Mouse (Mus musculus): Measurements from ENCODE around the gene Arhgap1. TPM values are rescaled to one million over a fixed set of nuclear protein-coding genes. Genes with fewer than 3 reads are reported as not detected.

Gene Arhgap1
- total and polyA plus RNA-seq, 2 experiments from 2014 or later = 99.3 to 101 TPM

DNA sequence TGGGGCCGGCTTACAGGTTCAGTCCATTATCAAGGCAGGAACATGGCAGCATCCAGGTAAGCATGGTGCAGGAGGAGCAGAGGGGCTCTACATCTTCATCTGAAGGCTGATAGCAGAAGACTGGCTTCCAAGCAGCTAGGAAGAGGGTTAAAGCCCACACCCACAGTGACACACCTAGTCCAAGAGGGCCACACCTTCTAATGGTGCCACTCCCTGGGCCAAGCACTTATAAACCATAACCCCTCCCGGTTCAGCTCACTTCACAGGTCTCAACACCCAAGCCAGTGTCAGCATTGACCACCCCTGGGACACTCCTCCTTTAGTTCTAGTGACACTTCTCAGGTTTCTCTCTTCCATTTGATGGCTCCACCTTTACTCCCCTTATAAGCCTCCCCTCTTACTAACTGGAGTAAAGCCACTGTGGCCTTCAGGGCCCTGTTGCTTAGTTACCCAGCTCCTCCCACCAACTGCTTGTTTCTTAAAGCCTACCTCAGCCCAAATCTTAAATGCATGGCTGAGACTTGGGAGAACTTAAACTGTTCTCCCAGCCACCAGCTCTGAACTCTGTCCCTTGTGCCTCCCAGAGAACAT, 6.7 kb upstream of the Arhgap1 start:
- H3K9me3 ChIP-seq (ENCODE audit: low read length) = no peaks in the 10 kb centered on the region
- DNase-seq (ENCODE audit: low spot score) (no peak), ATAC-seq (ENCODE audit: low FRiP score) (no peak)
- H3K4me2 ChIP-seq (ENCODE audit: low read depth, low read length, poor library complexity, severe bottlenecking) = no peak overlapping the region
- H3K27me3 ChIP-seq (ENCODE audit: insufficient read depth, low read length) = no peaks in the 10 kb centered on the region
- no peak overlapping the region for H3K4me3 ChIP-seq (ENCODE audit: low read depth, low read length)
- no peak for TF ChIP-seq CTCF (IDR thresholded peaks at IDR 0.05)
- H3K36me3 ChIP-seq (ENCODE audit: insufficient read depth, low read length) = peaks cover 39% of the 10 kb centered on the region
- H3K27ac ChIP-seq (ENCODE audit: low read depth, low read length) = no peak overlapping the region
- 90% methylated on average over 2 of the region's 2 CpGs for WGBS
- H3K4me1 ChIP-seq (ENCODE audit: insufficient read depth, low read length) = no peaks in the 10 kb centered on the region
- no peak overlapping the region for H3K9ac ChIP-seq (replicated peaks; ENCODE audit: low read length, poor library complexity, severe bottlenecking)

DNA sequence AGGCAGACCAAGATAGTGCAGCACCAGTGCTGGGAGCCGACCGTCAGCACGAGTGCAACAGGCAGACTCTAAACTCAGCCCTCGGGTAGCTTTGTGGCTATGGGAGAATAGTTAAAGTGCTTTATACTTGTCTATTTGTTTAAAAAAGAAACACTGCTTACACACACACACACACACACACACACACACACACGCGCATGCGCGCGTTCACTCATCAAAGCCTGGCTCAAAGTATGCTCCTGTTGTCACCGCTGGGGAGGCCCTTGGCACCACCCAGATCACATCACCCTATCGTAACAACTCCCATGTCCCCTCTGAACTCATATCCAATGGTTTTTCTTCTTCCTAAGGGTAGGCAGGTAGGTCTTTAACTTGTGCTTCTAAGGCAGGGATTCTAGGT, 5.6 kb upstream of the Arhgap1 start:
- ATAC-seq (ENCODE audit: low FRiP score) (no peak), DNase-seq (ENCODE audit: low spot score) (no peak)
- Histone ChIP-seq H3K9me3 (ENCODE audit: low read length) (no peaks in the 10 kb centered on the region), H3K9ac (replicated peaks; ENCODE audit: low read length, poor library complexity, severe bottlenecking) (no peak overlapping the region), H3K4me1 (ENCODE audit: insufficient read depth, low read length) (no peaks in the 10 kb centered on the region), H3K4me2 (ENCODE audit: low read depth, low read length, poor library complexity, severe bottlenecking) (no peak overlapping the region), H3K4me3 (ENCODE audit: low read depth, low read length) (no peak overlapping the region), H3K27me3 (ENCODE audit: insufficient read depth, low read length) (no peaks in the 10 kb centered on the region), H3K36me3 (ENCODE audit: insufficient read depth, low read length) (peaks cover 39% of the 10 kb centered on the region), H3K27ac (ENCODE audit: low read depth, low read length) (no peak overlapping the region)
- TF ChIP-seq CTCF (IDR thresholded peaks at IDR 0.05) = no peak
- 96% methylated on average over 11 of the region's 11 CpGs for WGBS

DNA sequence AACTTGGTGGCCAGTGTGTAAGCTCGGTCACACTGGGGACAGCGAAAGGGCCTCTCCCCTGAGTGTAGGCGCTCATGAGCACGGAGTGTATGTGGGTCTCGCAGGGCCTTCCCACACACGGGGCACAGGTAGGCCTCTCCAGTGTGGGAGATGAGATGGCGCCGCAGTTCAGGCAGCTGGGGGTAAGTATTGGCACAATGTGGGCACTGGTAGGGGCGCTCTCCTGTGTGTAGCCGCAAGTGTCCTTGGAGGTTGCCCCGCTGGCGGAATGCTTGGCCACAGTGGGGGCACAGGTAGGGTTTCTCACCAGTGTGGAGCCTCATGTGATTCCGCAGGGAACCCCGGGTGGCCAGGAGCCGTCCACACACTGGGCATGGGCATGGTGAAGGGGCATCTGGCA, 4.3 kb upstream of the Arhgap1 start:
- no peaks in the 10 kb centered on the region for H3K27me3 ChIP-seq (ENCODE audit: insufficient read depth, low read length)
- no peaks in the 10 kb centered on the region for H3K9me3 ChIP-seq (ENCODE audit: low read length)
- no peak overlapping the region for H3K4me2 ChIP-seq (ENCODE audit: low read depth, low read length, poor library complexity, severe bottlenecking)
- DNase-seq (ENCODE audit: low spot score) = no peak
- no peak overlapping the region for H3K9ac ChIP-seq (replicated peaks; ENCODE audit: low read length, poor library complexity, severe bottlenecking)
- TF ChIP-seq CTCF (IDR thresholded peaks at IDR 0.05) = no peak
- no peaks in the 10 kb centered on the region for H3K4me1 ChIP-seq (ENCODE audit: insufficient read depth, low read length)
- no peak overlapping the region for H3K27ac ChIP-seq (ENCODE audit: low read depth, low read length)
- H3K4me3 ChIP-seq (ENCODE audit: low read depth, low read length) = no peak overlapping the region
- WGBS = 98% methylated on average over 15 of the region's 15 CpGs
- peaks cover 39% of the 10 kb centered on the region for H3K36me3 ChIP-seq (ENCODE audit: insufficient read depth, low read length)
- no peak for ATAC-seq (ENCODE audit: low FRiP score)

DNA sequence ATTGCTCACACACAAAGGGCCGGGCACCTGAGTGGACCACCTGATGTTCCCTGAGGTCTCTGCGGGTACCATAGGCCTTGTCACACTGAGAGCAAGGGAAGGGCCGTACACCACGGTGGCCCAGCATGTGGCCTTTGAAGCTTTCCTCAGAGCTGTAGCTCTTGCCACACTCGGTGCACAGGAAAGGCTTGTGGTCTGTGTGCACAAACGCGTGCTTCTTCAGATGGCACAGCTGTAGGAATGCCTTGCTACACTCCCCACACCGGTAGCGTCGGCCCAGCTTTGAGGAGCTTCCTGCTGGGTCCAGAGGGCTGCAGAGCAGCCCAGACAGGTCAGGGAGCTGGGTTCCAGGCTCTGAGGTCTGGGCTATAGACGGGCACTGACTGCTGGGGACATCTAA, 3.8 kb upstream of the Arhgap1 start:
- DNase-seq (ENCODE audit: low spot score) (no peak), ATAC-seq (ENCODE audit: low FRiP score) (no peak)
- no peaks in the 10 kb centered on the region for H3K27me3 ChIP-seq (ENCODE audit: insufficient read depth, low read length)
- no peaks in the 10 kb centered on the region for H3K9me3 ChIP-seq (ENCODE audit: low read length)
- H3K9ac ChIP-seq (replicated peaks; ENCODE audit: low read length, poor library complexity, severe bottlenecking) = no peak overlapping the region
- no peak overlapping the region for H3K27ac ChIP-seq (ENCODE audit: low read depth, low read length)
- H3K36me3 ChIP-seq (ENCODE audit: insufficient read depth, low read length) = peaks cover 39% of the 10 kb centered on the region
- H3K4me3 ChIP-seq (ENCODE audit: low read depth, low read length) = no peak overlapping the region
- WGBS = 92% methylated on average over 11 of the region's 11 CpGs
- no peak overlapping the region for H3K4me2 ChIP-seq (ENCODE audit: low read depth, low read length, poor library complexity, severe bottlenecking)
- no peak for TF ChIP-seq CTCF (IDR thresholded peaks at IDR 0.05)
- no peaks in the 10 kb centered on the region for H3K4me1 ChIP-seq (ENCODE audit: insufficient read depth, low read length)

DNA sequence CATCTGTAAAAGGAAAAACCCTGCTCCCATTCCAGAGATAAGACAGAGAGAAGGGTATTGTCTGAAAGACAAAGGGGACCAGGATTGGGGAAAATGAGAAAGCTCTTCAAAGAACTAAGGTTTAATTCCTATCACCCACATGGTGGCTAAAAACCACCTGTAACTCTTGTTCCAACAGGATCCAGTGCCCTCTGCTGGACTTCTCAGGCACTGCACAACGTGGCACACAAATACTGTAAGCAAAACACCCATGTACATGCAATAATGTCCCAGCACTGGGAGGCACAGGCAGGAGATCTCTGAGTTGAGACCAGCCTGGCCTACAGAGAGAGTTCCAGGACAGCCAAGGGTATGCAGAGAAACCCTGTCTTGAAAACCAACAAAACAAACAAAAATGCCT, 2.9 kb upstream of the Arhgap1 start:
- Histone ChIP-seq H3K27ac (ENCODE audit: low read depth, low read length) (no peak overlapping the region), H3K36me3 (ENCODE audit: insufficient read depth, low read length) (peaks cover 39% of the 10 kb centered on the region), H3K9me3 (ENCODE audit: low read length) (no peaks in the 10 kb centered on the region), H3K4me1 (ENCODE audit: insufficient read depth, low read length) (peaks cover 5% of the 10 kb centered on the region; the same call in 1 of the 2 replicates), H3K27me3 (ENCODE audit: insufficient read depth, low read length) (no peaks in the 10 kb centered on the region), H3K9ac (replicated peaks; ENCODE audit: low read length, poor library complexity, severe bottlenecking) (no peak overlapping the region), H3K4me2 (ENCODE audit: low read depth, low read length, poor library complexity, severe bottlenecking) (no peak overlapping the region), H3K4me3 (ENCODE audit: low read depth, low read length) (no peak overlapping the region)
- 42% methylated on average over 1 of the region's 1 CpGs for WGBS
- no peak for ATAC-seq (ENCODE audit: low FRiP score)
- TF ChIP-seq CTCF (IDR thresholded peaks at IDR 0.05) = peak; percentile 82
- DNase-seq (ENCODE audit: low spot score) = peak; percentile 66

DNA sequence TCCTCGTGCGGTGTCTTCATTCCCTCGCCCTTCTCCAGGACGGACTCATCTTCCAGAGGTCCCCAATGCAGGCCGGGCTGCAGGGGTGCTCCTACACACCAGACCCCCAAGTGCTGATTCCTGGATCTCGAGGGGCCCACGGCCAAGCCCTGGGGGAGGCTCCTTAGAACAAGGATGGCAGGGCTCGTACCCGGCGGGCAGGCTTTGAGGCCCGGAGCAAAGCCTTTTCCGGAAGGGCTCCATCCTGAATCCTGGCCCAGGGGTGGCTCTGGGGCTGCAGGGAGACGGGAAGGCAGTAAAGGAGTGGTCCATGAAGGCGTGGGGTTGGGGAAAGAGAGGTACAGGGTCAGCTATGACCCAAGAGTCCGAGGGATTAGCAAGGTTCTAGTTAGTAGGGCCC, 508 bp upstream of the Arhgap1 start:
- ATAC-seq (ENCODE audit: low FRiP score) = 0 out of 2 replicates have a peak, but pooled peaks have one; percentile 0
- H3K27me3 ChIP-seq (ENCODE audit: insufficient read depth, low read length) = no peaks in the 10 kb centered on the region

More for the DNA sequence above, 508 bp upstream of the Arhgap1 start:
- H3K36me3 ChIP-seq (ENCODE audit: insufficient read depth, low read length) = peaks cover 35% of the 10 kb centered on the region
- WGBS = 3% methylated on average over 15 of the region's 15 CpGs
- peak overlapping the region; percentile 93 for H3K9ac ChIP-seq (replicated peaks; ENCODE audit: low read length, poor library complexity, severe bottlenecking)
- TF ChIP-seq CTCF (IDR thresholded peaks at IDR 0.05) = no peak
- no peaks in the 10 kb centered on the region for H3K9me3 ChIP-seq (ENCODE audit: low read length)
- H3K4me2 ChIP-seq (ENCODE audit: low read depth, low read length, poor library complexity, severe bottlenecking) = peak overlapping the region; percentile 99
- no peak for DNase-seq (ENCODE audit: low spot score)
- H3K4me1 ChIP-seq (ENCODE audit: insufficient read depth, low read length) = peaks cover 10% of the 10 kb centered on the region; the same call in 1 of the 2 replicates
- H3K4me3 ChIP-seq (ENCODE audit: low read depth, low read length) = peak overlapping the region; percentile 87
- peak overlapping the region; percentile 85 for H3K27ac ChIP-seq (ENCODE audit: low read depth, low read length)
